Mouse (Mus musculus): ENCODE measurements around the gene Txndc2. TPM values are rescaled to one million over a fixed set of nuclear protein-coding genes. Genes with fewer than 3 reads are reported as not detected.

Txndc2 gene
- polyA plus RNA-seq, 1 experiment from 2014 or later = 0.15 TPM

GRCm38 (mm10) chr17:65672926-65673325, 31.0 kb upstream of the Txndc2 start:
- 94% methylated on average over 7 of the region's 7 CpGs for WGBS

GRCm38 (mm10) chr17:65669061-65669460, 27.1 kb upstream of the Txndc2 start:
- no peak overlapping the region for H3K4me2 ChIP-seq
- H3K9me3 ChIP-seq = no peaks in the 10 kb centered on the region
- H3K4me3 ChIP-seq (replicated peaks) = no peak overlapping the region
- 0 out of 2 replicates have a peak, but pooled peaks cover 3% of the 10 kb centered on the region for H3K4me1 ChIP-seq (replicated peaks)
- H3K27me3 ChIP-seq = no peaks in the 10 kb centered on the region
- H3K36me3 ChIP-seq = peaks cover 6% of the 10 kb centered on the region; the same call in 1 of the 2 replicates
- no peak for ATAC-seq (ENCODE audit: insufficient number of reproducible peaks, insufficient read depth, low FRiP score, low TSS enrichment, low read depth)
- H3K27ac ChIP-seq = no peak overlapping the region
- 88% methylated on average over 4 of the region's 4 CpGs for WGBS
- no peak overlapping the region for H3K9ac ChIP-seq (replicated peaks)

More at GRCm38 (mm10) chr17:65672926-65673325, 31.0 kb upstream of the Txndc2 start:
- no peak for ATAC-seq (ENCODE audit: insufficient number of reproducible peaks, insufficient read depth, low FRiP score, low TSS enrichment, low read depth)
- no peaks in the 10 kb centered on the region for H3K9me3 ChIP-seq
- no peaks in the 10 kb centered on the region for H3K36me3 ChIP-seq
- no peak overlapping the region for H3K4me3 ChIP-seq (replicated peaks)
- H3K27me3 ChIP-seq = no peaks in the 10 kb centered on the region
- H3K4me2 ChIP-seq = no peak overlapping the region
- no peak overlapping the region for H3K9ac ChIP-seq (replicated peaks)
- H3K27ac ChIP-seq = no peak overlapping the region
- peaks cover 8% of the 10 kb centered on the region for H3K4me1 ChIP-seq (replicated peaks)

GRCm38 (mm10) chr17:65667792-65668191, 25.8 kb upstream of the Txndc2 start:
- no peak for ATAC-seq (ENCODE audit: insufficient number of reproducible peaks, insufficient read depth, low FRiP score, low TSS enrichment, low read depth)
- Histone ChIP-seq H3K4me1 (replicated peaks) (0 out of 2 replicates have a peak, but pooled peaks cover 3% of the 10 kb centered on the region), H3K9ac (replicated peaks) (no peak overlapping the region), H3K36me3 (peaks cover 6% of the 10 kb centered on the region; the same call in 1 of the 2 replicates), H3K27me3 (no peaks in the 10 kb centered on the region), H3K4me2 (no peak overlapping the region), H3K9me3 (no peaks in the 10 kb centered on the region), H3K4me3 (replicated peaks) (no peak overlapping the region), H3K27ac (no peak overlapping the region)
- 90% methylated on average over 14 of the region's 14 CpGs for WGBS

GRCm38 (mm10) chr17:65666388-65667161, 24.6 kb upstream of the Txndc2 start:
- Histone ChIP-seq H3K4me2 (no peak overlapping the region), H3K9me3 (no peaks in the 10 kb centered on the region), H3K4me1 (replicated peaks) (0 out of 2 replicates have a peak, but pooled peaks cover 3% of the 10 kb centered on the region), H3K4me3 (replicated peaks) (no peak overlapping the region), H3K36me3 (peaks cover 6% of the 10 kb centered on the region; the same call in 1 of the 2 replicates), H3K27me3 (no peaks in the 10 kb centered on the region), H3K27ac (no peak overlapping the region), H3K9ac (replicated peaks) (no peak overlapping the region)
- ATAC-seq (ENCODE audit: insufficient number of reproducible peaks, insufficient read depth, low FRiP score, low TSS enrichment, low read depth) = no peak
- WGBS = 63% methylated on average over 17 of the region's 17 CpGs

- no peaks in the 10 kb centered on the region for H3K9me3 ChIP-seq
- WGBS = 91% methylated on average over 12 of the region's 12 CpGs
These were observed 23.9 kb upstream of the Txndc2 start for GRCm38 (mm10) chr17:65665786-65666387.

GRCm38 (mm10) chr17:65663329-65664078, 21.5 kb upstream of the Txndc2 start:
- H3K4me2 ChIP-seq = no peak overlapping the region
- H3K9ac ChIP-seq (replicated peaks) = no peak overlapping the region
- no peaks in the 10 kb centered on the region for H3K9me3 ChIP-seq
- 0 out of 2 replicates have a peak, but pooled peaks cover 3% of the 10 kb centered on the region for H3K4me1 ChIP-seq (replicated peaks)
- no peak overlapping the region for H3K4me3 ChIP-seq (replicated peaks)
- H3K36me3 ChIP-seq = peaks cover 6% of the 10 kb centered on the region; the same call in 1 of the 2 replicates
- no peaks in the 10 kb centered on the region for H3K27me3 ChIP-seq
- no peak overlapping the region for H3K27ac ChIP-seq
- ATAC-seq (ENCODE audit: insufficient number of reproducible peaks, insufficient read depth, low FRiP score, low TSS enrichment, low read depth) = no peak
- WGBS = 83% methylated on average over 14 of the region's 14 CpGs

More at GRCm38 (mm10) chr17:65665786-65666387, 23.9 kb upstream of the Txndc2 start:
- no peak overlapping the region for H3K27ac ChIP-seq
- no peak overlapping the region for H3K4me3 ChIP-seq (replicated peaks)
- 0 out of 2 replicates have a peak, but pooled peaks cover 3% of the 10 kb centered on the region for H3K4me1 ChIP-seq (replicated peaks)
- H3K4me2 ChIP-seq = no peak overlapping the region
- no peak overlapping the region for H3K9ac ChIP-seq (replicated peaks)
- peaks cover 6% of the 10 kb centered on the region; the same call in 1 of the 2 replicates for H3K36me3 ChIP-seq
- no peaks in the 10 kb centered on the region for H3K27me3 ChIP-seq
- no peak for ATAC-seq (ENCODE audit: insufficient number of reproducible peaks, insufficient read depth, low FRiP score, low TSS enrichment, low read depth)

- Histone ChIP-seq H3K9me3 (no peaks in the 10 kb centered on the region), H3K4me3 (replicated peaks) (no peak overlapping the region), H3K4me1 (replicated peaks) (0 out of 2 replicates have a peak, but pooled peaks cover 3% of the 10 kb centered on the region), H3K27me3 (no peaks in the 10 kb centered on the region), H3K27ac (no peak overlapping the region), H3K36me3 (peaks cover 4% of the 10 kb centered on the region; the same call in 1 of the 2 replicates), H3K4me2 (no peak overlapping the region), H3K9ac (replicated peaks) (no peak overlapping the region)
- ATAC-seq (ENCODE audit: insufficient number of reproducible peaks, insufficient read depth, low FRiP score, low TSS enrichment, low read depth) = no peak
- WGBS = 94% methylated on average over 3 of the region's 3 CpGs
These were observed 20.7 kb upstream of the Txndc2 start for GRCm38 (mm10) chr17:65662662-65663061.

- Histone ChIP-seq H3K4me3 (replicated peaks) (no peak overlapping the region), H3K4me2 (no peak overlapping the region), H3K4me1 (replicated peaks) (no peaks in the 10 kb centered on the region), H3K9ac (replicated peaks) (no peak overlapping the region), H3K9me3 (no peaks in the 10 kb centered on the region), H3K27ac (no peak overlapping the region), H3K27me3 (no peaks in the 10 kb centered on the region), H3K36me3 (no peaks in the 10 kb centered on the region)
- WGBS = 93% methylated on average over 2 of the region's 2 CpGs
- no peak for ATAC-seq (ENCODE audit: insufficient number of reproducible peaks, insufficient read depth, low FRiP score, low TSS enrichment, low read depth)
These were observed 16.4 kb upstream of the Txndc2 start for GRCm38 (mm10) chr17:65658416-65658815.

GRCm38 (mm10) chr17:65657958-65658357, 16.0 kb upstream of the Txndc2 start:
- no peaks in the 10 kb centered on the region for H3K4me1 ChIP-seq (replicated peaks)
- ATAC-seq (ENCODE audit: insufficient number of reproducible peaks, insufficient read depth, low FRiP score, low TSS enrichment, low read depth) = no peak
- no peaks in the 10 kb centered on the region for H3K27me3 ChIP-seq
- no peaks in the 10 kb centered on the region for H3K9me3 ChIP-seq
- 95% methylated on average over 9 of the region's 9 CpGs for WGBS
- no peak overlapping the region for H3K9ac ChIP-seq (replicated peaks)
- no peak overlapping the region for H3K4me2 ChIP-seq
- H3K4me3 ChIP-seq (replicated peaks) = no peak overlapping the region
- H3K36me3 ChIP-seq = no peaks in the 10 kb centered on the region
- H3K27ac ChIP-seq = no peak overlapping the region

- Histone ChIP-seq H3K9ac (replicated peaks) (no peak overlapping the region), H3K4me3 (replicated peaks) (no peak overlapping the region), H3K27ac (no peak overlapping the region), H3K9me3 (no peaks in the 10 kb centered on the region), H3K27me3 (no peaks in the 10 kb centered on the region), H3K36me3 (peaks cover 7% of the 10 kb centered on the region; the same call in 1 of the 2 replicates), H3K4me1 (replicated peaks) (no peaks in the 10 kb centered on the region), H3K4me2 (no peak overlapping the region)
- 93% methylated on average over 6 of the region's 6 CpGs for WGBS
- no peak for ATAC-seq (ENCODE audit: insufficient number of reproducible peaks, insufficient read depth, low FRiP score, low TSS enrichment, low read depth)
These were observed 14.8 kb upstream of the Txndc2 start for GRCm38 (mm10) chr17:65656731-65657130.

GRCm38 (mm10) chr17:65656076-65656475, 14.1 kb upstream of the Txndc2 start:
- Histone ChIP-seq H3K9ac (replicated peaks) (no peak overlapping the region), H3K27me3 (no peaks in the 10 kb centered on the region)
- 89% methylated on average over 8 of the region's 8 CpGs for WGBS

More at GRCm38 (mm10) chr17:65656076-65656475, 14.1 kb upstream of the Txndc2 start:
- ATAC-seq (ENCODE audit: insufficient number of reproducible peaks, insufficient read depth, low FRiP score, low TSS enrichment, low read depth) = no peak
- Histone ChIP-seq H3K36me3 (peaks cover 11% of the 10 kb centered on the region; the same call in 1 of the 2 replicates), H3K4me2 (no peak overlapping the region), H3K9me3 (no peaks in the 10 kb centered on the region), H3K27ac (no peak overlapping the region), H3K4me3 (replicated peaks) (no peak overlapping the region), H3K4me1 (replicated peaks) (no peaks in the 10 kb centered on the region)
